Mouse (Mus musculus) liver, embryonic 14.5 days (tissue): ENCODE data around the gene Mrpl43. TPM values are rescaled to one million over a fixed set of nuclear protein-coding genes. Genes with fewer than 3 reads are reported as not detected.

ENCODE experiments used
- ATAC-seq: fragments of 200-750 bp; cut with Nextera tagmentation; 2 replicates; pipeline ENCODE4 v1.8.0; 2017; ENCODE audit warnings: moderate number of reproducible peaks, mild to moderate bottlenecking, moderate library complexity; ENCODE audit not compliant: insufficient read depth
- DNase-seq, 3 experiments: peaks; one replicate each; pipeline ENCODE4 v3.0.0-alpha.2; 2012 to 2013; ENCODE audit warnings: low read depth in 3 of 3, low spot score in 3 of 3
- H3K27ac ChIP-seq: fragments of 300-500 bp; sonication (generic); 2 replicates; pipeline ENCODE4 v1.5.1; 2014; ENCODE audit warnings: moderate library complexity, mild to moderate bottlenecking, control low read depth, inconsistent platforms
- H3K27me3 ChIP-seq: fragments of 300-500 bp; sonication (generic); 2 replicates; pipeline ENCODE4 v1.6.1; 2014; ENCODE audit warnings: mild to moderate bottlenecking, low read length, moderate library complexity; ENCODE audit not compliant: control insufficient read depth, insufficient read depth
- H3K36me3 ChIP-seq: fragments of 300-500 bp; sonication (generic); replicated peaks from 2 replicates; pipeline ENCODE4 v1.6.1; 2014; ENCODE audit warnings: low read depth; ENCODE audit not compliant: control insufficient read depth, insufficient read depth
- H3K4me1 ChIP-seq, 2 experiments: fragments of 200-500 bp in 1 of 2; fragments of 300-500 bp in 1 of 2; sonication (generic) in 1 of 2; replicated peaks; 2 replicates each; pipeline ENCODE4 v1.6.1; 2012 to 2014; ENCODE audit warnings: antibody characterized with exemption in 1 of 2, inconsistent platforms in 1 of 2, low read length in 1 of 2; ENCODE audit not compliant: control insufficient read depth in 2 of 2, insufficient read depth in 2 of 2
- H3K4me2 ChIP-seq: fragments of 300-500 bp; sonication (generic); 2 replicates; pipeline ENCODE4 v1.6.1; 2014; ENCODE audit warnings: low read depth, mild to moderate bottlenecking, control low read depth, moderate library complexity
- H3K4me3 ChIP-seq, 2 experiments: fragments of 200-500 bp in 1 of 2; fragments of 300-500 bp in 1 of 2; sonication (generic) in 1 of 2; 2 replicates each; pipeline ENCODE4 v1.5.1; 2012 to 2014; ENCODE audit warnings: low read depth in 2 of 2, low read length in 2 of 2, mild to moderate bottlenecking in 2 of 2, control low read depth in 1 of 2, inconsistent platforms in 1 of 2, moderate library complexity in 1 of 2; ENCODE audit not compliant: insufficient read depth in 1 of 2
- H3K9ac ChIP-seq: fragments of 300-500 bp; sonication (generic); replicated peaks from 2 replicates; pipeline ENCODE4 v1.6.1; 2014; ENCODE audit warnings: mild to moderate bottlenecking, control low read depth, moderate library complexity
- H3K9me3 ChIP-seq: fragments of 300-500 bp; sonication (generic); 2 replicates; pipeline ENCODE4 v1.6.1; 2016; ENCODE audit warnings: low read length, mixed read lengths; ENCODE audit not compliant: control insufficient read depth
- CTCF ChIP-seq: IDR thresholded peaks from 2 replicates; pipeline ENCODE4 v1.5.1; 2016; ENCODE audit warnings: antibody characterized with exemption, low read depth, control low read depth
- EP300 ChIP-seq: IDR thresholded peaks from 2 replicates; pipeline ENCODE4 v1.6.1; 2016; ENCODE audit warnings: antibody characterized with exemption, low read depth
- WGBS: fragments of 180-500 bp; shearing (Covaris S2); extraction: QIAGEN DNeasy Blood & Tissue Kit; methylation state at CpG from one replicate; pipeline ENCODE4 v1.1.7; 2014; ENCODE audit not compliant: insufficient replicate concordance; 5-methylcytosine and 5-hydroxymethylcytosine counted together
- polyA plus RNA-seq, 2 experiments: library from polyadenylated mRNA; depleted of rRNA in 1 of 2; stranded (reverse) in 1 of 2; unstranded in 1 of 2; fragments of >200 nt; fragmentation: Nextera tagmentation in 1 of 2; extraction: Ambion mirVana in 1 of 2; gene quantifications; 2 replicates each; pipeline versions ENCODE4 v1.2.1 to v1.2.3; 2012 to 2014

The Mrpl43 gene
- polyA plus RNA-seq, 2 experiments = 19.6 to 28.9 TPM

- H3K27me3 ChIP-seq = peaks cover 2% of the 10 kb centered on the region; the same call in 1 of the 2 replicates
- H3K9ac ChIP-seq = peak overlapping the region; percentile 52
- H3K4me3 ChIP-seq = peak overlapping the region; percentile 51 to 63
- TF ChIP-seq EP300 = no peak
- TF ChIP-seq CTCF = no peak
- DNase-seq (no peak), ATAC-seq (peak; percentile 45; the same call in 1 of the 2 replicates)
- H3K4me2 ChIP-seq = peak overlapping the region; percentile 90
- H3K27ac ChIP-seq = no peak overlapping the region
- no peaks in the 10 kb centered on the region for H3K36me3 ChIP-seq
- peaks cover 3 to 20% of the 10 kb centered on the region in 2 experiments; a peak in 3 of 4 replicates for H3K4me1 ChIP-seq
- no peaks in the 10 kb centered on the region for H3K9me3 ChIP-seq
- WGBS = under 1% methylated on average over 48 of the region's 48 CpGs
Measured at GRCm38 (mm10) chr19:45017909-45018308, 11.7 kb upstream of the Mrpl43 start.

GRCm38 (mm10) chr19:45017216-45017771 lies 11.1 kb upstream of the Mrpl43 start:
- peak; percentile 24; the same call in 1 of the 2 replicates for ATAC-seq

GRCm38 (mm10) chr19:45016341-45017215 lies 10.3 kb upstream of the Mrpl43 start:
- ATAC-seq = no peak
- Histone ChIP-seq H3K4me1 (peaks cover 3 to 20% of the 10 kb centered on the region in 2 experiments; a peak in 3 of 4 replicates), H3K27ac (peak overlapping the region; percentile 27; the same call in 1 of the 2 replicates), H3K4me3 (peak overlapping the region; percentile 63 to 73), H3K9me3 (no peaks in the 10 kb centered on the region), H3K4me2 (peak overlapping the region; percentile 90), H3K36me3 (0 out of 2 replicates have a peak, but pooled peaks cover 2% of the 10 kb centered on the region), H3K9ac (peak overlapping the region; percentile 58), H3K27me3 (peaks cover 2% of the 10 kb centered on the region; the same call in 1 of the 2 replicates)
- WGBS = 1% methylated on average over 18 of the region's 18 CpGs
- no peak for DNase-seq
- TF ChIP-seq EP300 = no peak
- TF ChIP-seq CTCF = no peak

More at GRCm38 (mm10) chr19:45017216-45017771, 11.1 kb upstream of the Mrpl43 start:
- no peaks in the 10 kb centered on the region for H3K36me3 ChIP-seq
- DNase-seq = no peak
- H3K27me3 ChIP-seq = peaks cover 2% of the 10 kb centered on the region; the same call in 1 of the 2 replicates
- H3K9ac ChIP-seq = no peak overlapping the region; the same call in 1 of the 2 replicates
- H3K4me3 ChIP-seq = peak overlapping the region; percentile 51 to 63
- H3K9me3 ChIP-seq = no peaks in the 10 kb centered on the region
- no peak for TF ChIP-seq EP300
- peak; percentile 52 for TF ChIP-seq CTCF
- H3K4me2 ChIP-seq = peak overlapping the region; percentile 90
- no peak overlapping the region for H3K27ac ChIP-seq
- 1% methylated on average over 15 of the region's 27 CpGs for WGBS
- peaks cover 3 to 20% of the 10 kb centered on the region in 2 experiments; a peak in 3 of 4 replicates for H3K4me1 ChIP-seq

- H3K27ac ChIP-seq = no peak overlapping the region; the same call in 1 of the 2 replicates
Measured at GRCm38 (mm10) chr19:45015518-45016281, 9.5 kb upstream of the Mrpl43 start.

More at GRCm38 (mm10) chr19:45015518-45016281, 9.5 kb upstream of the Mrpl43 start:
- Histone ChIP-seq H3K4me3 (peak overlapping the region; percentile 63 to 73), H3K27me3 (peaks cover 2% of the 10 kb centered on the region; the same call in 1 of the 2 replicates), H3K36me3 (peaks cover 2% of the 10 kb centered on the region; the same call in 1 of the 2 replicates), H3K4me2 (peak overlapping the region; percentile 90), H3K9ac (peak overlapping the region; percentile 58), H3K4me1 (peaks cover 3 to 20% of the 10 kb centered on the region in 2 experiments; a peak in 3 of 4 replicates), H3K9me3 (no peaks in the 10 kb centered on the region)
- DNase-seq (no peak), ATAC-seq (peak; percentile 51)
- TF ChIP-seq CTCF = no peak
- no peak for TF ChIP-seq EP300
- under 1% methylated on average over 34 of the region's 34 CpGs for WGBS
